Mouse (Mus musculus) MEL (cell line): Measurements from ENCODE around the gene Edc3. TPM values are rescaled to one million over a fixed set of nuclear protein-coding genes. Genes with fewer than 3 reads are reported as not detected.

Experiments
- DNase-seq: peaks from one replicate; pipeline ENCODE4 v3.0.0; 2011; ENCODE audit warnings: low read depth, low spot score
- H3K27ac ChIP-seq: 2 replicates; pipeline ENCODE4 v1.5.1; 2012; ENCODE audit warnings: low read depth, mild to moderate bottlenecking, control low read depth, low read length, moderate library complexity; ENCODE audit not compliant: control insufficient read depth
- H3K27me3 ChIP-seq, 2 experiments: fragments of 150-350 bp in 1 of 2; sonication (generic) in 1 of 2; 2 replicates each; pipeline ENCODE4 v1.6.1; 2012; ENCODE audit warnings: low read length in 2 of 2, mild to moderate bottlenecking in 2 of 2, improper control_type of control experiment in 1 of 2, moderate library complexity in 1 of 2; ENCODE audit not compliant: insufficient read depth in 2 of 2, control insufficient read depth in 1 of 2
- H3K36me3 ChIP-seq, 2 experiments: 2 replicates each; pipeline ENCODE4 v1.6.1; 2012 to 2014; ENCODE audit warnings: low read length in 2 of 2, improper control_type of control experiment in 1 of 2, inconsistent platforms in 1 of 2, mild to moderate bottlenecking in 1 of 2; ENCODE audit not compliant: insufficient read depth in 2 of 2, control insufficient read depth in 1 of 2
- H3K4me1 ChIP-seq, 2 experiments: fragments of 150-350 bp in 1 of 2; sonication (generic) in 1 of 2; 2 replicates each; pipeline ENCODE4 v1.6.1; 2012; ENCODE audit warnings: low read length in 2 of 2, improper control_type of control experiment in 1 of 2, mild to moderate bottlenecking in 1 of 2; ENCODE audit not compliant: insufficient read depth in 2 of 2, control insufficient read depth in 1 of 2
- H3K4me3 ChIP-seq, 2 experiments: fragments of 150-350 bp in 1 of 2; sonication (generic) in 1 of 2; 2 replicates each; pipeline ENCODE4 v1.5.1; 2012; ENCODE audit warnings: low read depth in 2 of 2, low read length in 2 of 2, mild to moderate bottlenecking in 2 of 2, moderate library complexity in 2 of 2, control low read depth in 1 of 2, improper control_type of control experiment in 1 of 2; ENCODE audit not compliant: control insufficient read depth in 1 of 2, insufficient read depth in 1 of 2
- H3K79me2 ChIP-seq: 2 replicates; pipeline ENCODE4 v1.6.1; 2012; ENCODE audit warnings: mild to moderate bottlenecking, low read length, moderate library complexity; ENCODE audit not compliant: control insufficient read depth, poor library complexity, insufficient read depth
- H3K9ac ChIP-seq: 2 replicates; pipeline ENCODE4 v1.6.1; 2012; ENCODE audit warnings: low read depth, mild to moderate bottlenecking, control low read depth, low read length, moderate library complexity; ENCODE audit not compliant: control insufficient read depth, poor library complexity, severe bottlenecking
- H3K9me3 ChIP-seq: fragments of 150-350 bp; sonication (generic); replicated peaks from 2 replicates; pipeline ENCODE4 v1.6.1; 2012; ENCODE audit warnings: mild to moderate bottlenecking, low read length, improper control_type of control experiment, moderate library complexity; ENCODE audit not compliant: insufficient read depth
- CHD1 ChIP-seq: IDR thresholded peaks from 2 replicates; pipeline ENCODE4 v1.6.1; 2012; ENCODE audit warnings: low read depth, mild to moderate bottlenecking, inconsistent platforms, low read length, improper control_type of control experiment
- CHD2 ChIP-seq: IDR thresholded peaks from 2 replicates; pipeline ENCODE4 v1.6.1; 2011; ENCODE audit warnings: low read length, improper control_type of control experiment
- CTCF ChIP-seq, 3 experiments: IDR thresholded peaks in 2 of 3; conservative IDR thresholded peaks in 1 of 3; 2 replicates each; pipeline ENCODE4 v1.5.1; 2011 to 2012; ENCODE audit warnings: low read length in 3 of 3, low read depth in 2 of 3, mild to moderate bottlenecking in 2 of 3, improper control_type of control experiment in 1 of 3, inconsistent platforms in 1 of 3, mixed read lengths in 1 of 3, moderate library complexity in 1 of 3; ENCODE audit not compliant: control insufficient read depth in 1 of 3, insufficient read depth in 1 of 3, poor library complexity in 1 of 3, severe bottlenecking in 1 of 3
- E2F4 ChIP-seq: IDR thresholded peaks from 2 replicates; pipeline ENCODE4 v1.6.1; 2011; ENCODE audit warnings: low read depth, low read length, improper control_type of control experiment, borderline replicate concordance
- ELF1 ChIP-seq: IDR thresholded peaks from 2 replicates; pipeline ENCODE4 v1.6.1; 2014; ENCODE audit warnings: low read depth, mild to moderate bottlenecking, inconsistent platforms, low read length, improper control_type of control experiment, moderate library complexity
- EP300 ChIP-seq, 2 experiments: IDR thresholded peaks; 2 replicates each; pipeline ENCODE4 v1.6.1; 2011; ENCODE audit warnings: improper control_type of control experiment in 2 of 2, low read length in 2 of 2, low read depth in 1 of 2, mild to moderate bottlenecking in 1 of 2
- ETS1 ChIP-seq: IDR thresholded peaks from 2 replicates; pipeline ENCODE4 v1.6.1; 2012; ENCODE audit warnings: low read depth, mild to moderate bottlenecking, inconsistent platforms, low read length, improper control_type of control experiment, moderate library complexity
- GABPA ChIP-seq: IDR thresholded peaks from 2 replicates; pipeline ENCODE4 v1.6.1; 2012; ENCODE audit warnings: low read depth, mild to moderate bottlenecking, inconsistent platforms, low read length, improper control_type of control experiment, moderate library complexity
- GATA1 ChIP-seq: IDR thresholded peaks from 2 replicates; pipeline ENCODE4 v1.6.1; 2011; ENCODE audit warnings: low read depth, low read length, improper control_type of control experiment
- HCFC1 ChIP-seq: IDR thresholded peaks from 2 replicates; pipeline ENCODE4 v1.6.1; 2012; ENCODE audit warnings: low read depth, mild to moderate bottlenecking, inconsistent platforms, low read length, improper control_type of control experiment, moderate library complexity
- KAT2A ChIP-seq: conservative IDR thresholded peaks from 2 replicates; pipeline ENCODE4 v1.6.1; 2012; ENCODE audit warnings: low read depth, low read length, improper control_type of control experiment, inconsistent platforms
- MAFK ChIP-seq: IDR thresholded peaks from 2 replicates; pipeline ENCODE4 v1.6.1; 2011; ENCODE audit warnings: low read depth, mild to moderate bottlenecking, low read length, improper control_type of control experiment, borderline replicate concordance
- MAX ChIP-seq: IDR thresholded peaks from 2 replicates; pipeline ENCODE4 v1.6.1; 2011; ENCODE audit warnings: low read length, improper control_type of control experiment
- MAZ ChIP-seq: IDR thresholded peaks from 2 replicates; pipeline ENCODE4 v1.6.1; 2012; ENCODE audit warnings: low read depth, mild to moderate bottlenecking, inconsistent platforms, low read length, improper control_type of control experiment
- MEF2A ChIP-seq: IDR thresholded peaks from 2 replicates; pipeline ENCODE4 v1.6.1; 2014; ENCODE audit warnings: low read depth, mild to moderate bottlenecking, inconsistent platforms, low read length, improper control_type of control experiment; ENCODE audit not compliant: poor library complexity, insufficient replicate concordance, severe bottlenecking; ENCODE audit errors: extremely low read depth
- MYB ChIP-seq: IDR thresholded peaks from 2 replicates; pipeline ENCODE4 v1.6.1; 2011; ENCODE audit warnings: mild to moderate bottlenecking, low read depth, low read length, improper control_type of control experiment
- NRF1 ChIP-seq: IDR thresholded peaks from 2 replicates; pipeline ENCODE4 v1.6.1; 2014; ENCODE audit warnings: low read depth, mild to moderate bottlenecking, inconsistent platforms, low read length, improper control_type of control experiment, moderate library complexity; ENCODE audit not compliant: poor library complexity, insufficient read depth, severe bottlenecking
- POLR2A ChIP-seq, 2 experiments: IDR thresholded peaks; 2 replicates each; pipeline ENCODE4 v1.6.1; 2011 to 2012; ENCODE audit warnings: low read length in 2 of 2, mild to moderate bottlenecking in 2 of 2, control low read depth in 1 of 2, improper control_type of control experiment in 1 of 2, low read depth in 1 of 2, moderate library complexity in 1 of 2; ENCODE audit not compliant: control insufficient read depth in 1 of 2, insufficient read depth in 1 of 2, poor library complexity in 1 of 2
- POLR2AphosphoS5 ChIP-seq: IDR thresholded peaks from 2 replicates; pipeline ENCODE4 v1.6.1; 2012; ENCODE audit warnings: low read depth, borderline replicate concordance, mild to moderate bottlenecking, inconsistent platforms, low read length, moderate library complexity, mixed read lengths
- RAD21 ChIP-seq: IDR thresholded peaks from 2 replicates; pipeline ENCODE4 v1.6.1; 2011; ENCODE audit warnings: mild to moderate bottlenecking, low read depth, low read length, improper control_type of control experiment
- RCOR1 ChIP-seq: IDR thresholded peaks from 2 replicates; pipeline ENCODE4 v1.6.1; 2012; ENCODE audit warnings: low read depth, mild to moderate bottlenecking, inconsistent platforms, low read length, improper control_type of control experiment
- SMC3 ChIP-seq: IDR thresholded peaks from 2 replicates; pipeline ENCODE4 v1.6.1; 2011; ENCODE audit warnings: low read depth, low read length, improper control_type of control experiment
- TAL1 ChIP-seq: IDR thresholded peaks from 2 replicates; pipeline ENCODE4 v1.6.1; 2012; ENCODE audit warnings: mild to moderate bottlenecking, inconsistent platforms, low read length, moderate library complexity, mixed read lengths
- TBP ChIP-seq: IDR thresholded peaks from 2 replicates; pipeline ENCODE4 v1.8.0; 2011; ENCODE audit warnings: low read depth, low read length, improper control_type of control experiment
- UBTF ChIP-seq: IDR thresholded peaks from 2 replicates; pipeline ENCODE4 v1.6.1; 2012; ENCODE audit warnings: low read depth, mild to moderate bottlenecking, inconsistent platforms, low read length, improper control_type of control experiment, moderate library complexity, borderline replicate concordance; ENCODE audit not compliant: insufficient read depth
- ZC3H11A ChIP-seq: IDR thresholded peaks from 2 replicates; pipeline ENCODE4 v1.6.1; 2012; ENCODE audit warnings: low read depth, mild to moderate bottlenecking, inconsistent platforms, low read length, improper control_type of control experiment
- ZKSCAN1 ChIP-seq: IDR thresholded peaks from 2 replicates; pipeline ENCODE4 v1.6.1; 2012; ENCODE audit warnings: low read depth, mild to moderate bottlenecking, inconsistent platforms, low read length, improper control_type of control experiment, moderate library complexity
- ZMIZ1 ChIP-seq: IDR thresholded peaks from 2 replicates; pipeline ENCODE4 v1.6.1; 2012; ENCODE audit warnings: low read depth, mild to moderate bottlenecking, inconsistent platforms, low read length, improper control_type of control experiment, moderate library complexity
- polyA plus RNA-seq, 2 experiments: library from polyadenylated mRNA; stranded (reverse) in 1 of 2; unstranded in 1 of 2; fragments of >175 nt in 1 of 2; fragments of >200 nt in 1 of 2; gene quantifications; 2 replicates each; pipeline versions ENCODE4 v1.2.1 to v1.2.4; 2012; ENCODE audit warnings: low replicate concordance in 2 of 2, low read depth in 1 of 2; ENCODE audit not compliant: insufficient read length in 2 of 2, insufficient read depth in 1 of 2, missing spikeins in 1 of 2
- total RNA-seq: library from RNA; depleted of rRNA; stranded (reverse); fragments of 300-350 nt; gene quantifications from 2 replicates; pipeline ENCODE4 v1.2.3, GENCODE M21; 2012

Gene Edc3
- total and polyA plus RNA-seq, 3 experiments: 7.2 to 25.7 TPM; not detected in 1

GRCm38 (mm10) chr9:57739863-57740262 is 31.5 kb downstream of the Edc3 start:
- Histone ChIP-seq H3K36me3 (peaks cover 0 to 5% of the 10 kb centered on the region in 2 experiments; a peak in 3 of 4 replicates), H3K4me1 (no peaks in the 10 kb centered on the region; a peak in 1 of 4 replicates)
- no peak for TF ChIP-seq ELF1
- no peak for TF ChIP-seq ZC3H11A
- TF ChIP-seq MAZ: no peak
- no peak for TF ChIP-seq KAT2A
- TF ChIP-seq CTCF (IDR thresholded peaks at IDR 0.05 in 2 of 3, conservative IDR thresholded peaks at IDR 0.05 in 1 of 3; ENCODE audit: control insufficient read depth in 1 of 3, insufficient read depth in 1 of 3, low read depth in 2 of 3, low read length in 3 of 3, poor library complexity in 1 of 3, severe bottlenecking in 1 of 3): no peak
- no peak for TF ChIP-seq HCFC1
- TF ChIP-seq MAFK: no peak
- no peak for TF ChIP-seq POLR2A (IDR thresholded peaks at IDR 0.05; ENCODE audit: control insufficient read depth in 1 of 2, insufficient read depth in 1 of 2, low read depth in 1 of 2, low read length in 2 of 2, poor library complexity in 1 of 2)
- no peak for TF ChIP-seq MYB
- no peak for TF ChIP-seq TAL1
- TF ChIP-seq ETS1: no peak
- no peak for TF ChIP-seq MEF2A
- no peak for TF ChIP-seq UBTF

GRCm38 (mm10) chr9:57744462-57745091 is 36.2 kb downstream of the Edc3 start:
- peak; percentile 77 for TF ChIP-seq RAD21
- no peak for TF ChIP-seq GABPA
- no peak for TF ChIP-seq ZMIZ1
- no peak for TF ChIP-seq KAT2A
- 0 out of 2 replicates have a peak, but pooled peaks have one; percentile 27 for TF ChIP-seq ELF1
- TF ChIP-seq CTCF (IDR thresholded peaks at IDR 0.05 in 2 of 3, conservative IDR thresholded peaks at IDR 0.05 in 1 of 3; ENCODE audit: control insufficient read depth in 1 of 3, insufficient read depth in 1 of 3, low read depth in 2 of 3, low read length in 3 of 3, poor library complexity in 1 of 3, severe bottlenecking in 1 of 3): peak; percentile 63 to 88 (median 87)
- TF ChIP-seq EP300 (IDR thresholded peaks at IDR 0.05; ENCODE audit: low read depth in 1 of 2, low read length in 2 of 2): no peak
- TF ChIP-seq ZKSCAN1: no peak
- no peak for TF ChIP-seq GATA1
- TF ChIP-seq TBP: no peak
- TF ChIP-seq SMC3: peak; percentile 83
- no peak for TF ChIP-seq E2F4
- TF ChIP-seq CHD1: no peak
- no peak for TF ChIP-seq CHD2
- TF ChIP-seq ZC3H11A: peak; percentile 46; the same call in 1 of the 2 replicates
- no peak for TF ChIP-seq POLR2AphosphoS5
- TF ChIP-seq RCOR1: no peak
- TF ChIP-seq POLR2A (IDR thresholded peaks at IDR 0.05; ENCODE audit: control insufficient read depth in 1 of 2, insufficient read depth in 1 of 2, low read depth in 1 of 2, low read length in 2 of 2, poor library complexity in 1 of 2): no peak
- no peak for TF ChIP-seq MAFK
- TF ChIP-seq MYB: no peak
- TF ChIP-seq NRF1: no peak
- TF ChIP-seq MAX: no peak
- Histone ChIP-seq H3K9ac (no peak overlapping the region), H3K9me3 (no peaks in the 10 kb centered on the region), H3K4me3 (no peak overlapping the region), H3K27ac (no peak overlapping the region), H3K36me3 (peaks cover 7 to 16% of the 10 kb centered on the region in 2 experiments; a peak in 3 of 4 replicates), H3K79me2 (no peaks in the 10 kb centered on the region), H3K4me1 (peaks cover 0 to 5% of the 10 kb centered on the region in 2 experiments; a peak in 2 of 4 replicates), H3K27me3 (no peaks in the 10 kb centered on the region)
- DNase-seq: peak; percentile 84

More at GRCm38 (mm10) chr9:57739863-57740262, 31.5 kb downstream of the Edc3 start:
- no peak overlapping the region for H3K9ac ChIP-seq
- H3K79me2 ChIP-seq: no peaks in the 10 kb centered on the region
- no peak overlapping the region for H3K4me3 ChIP-seq
- no peak overlapping the region for H3K27ac ChIP-seq
- H3K9me3 ChIP-seq: no peaks in the 10 kb centered on the region
- DNase-seq: no peak
- H3K27me3 ChIP-seq: no peaks in the 10 kb centered on the region
